Mouse (Mus musculus) retina, postnatal 7 days (tissue): ENCODE measurements around the gene Nsg2.

Experiments
- DNase-seq: peaks from one replicate; pipeline ENCODE4 v3.0.0-alpha.2; 2012; ENCODE audit warnings: low read depth, low spot score

Gene Nsg2

GRCm38 (mm10) chr11:32083462-32083861, 83.2 kb downstream of the Nsg2 start:
- DNase-seq, result no peak

GRCm38 (mm10) chr11:32086525-32086924, 86.3 kb downstream of the Nsg2 start:
- DNase-seq, result no peak

DNA sequence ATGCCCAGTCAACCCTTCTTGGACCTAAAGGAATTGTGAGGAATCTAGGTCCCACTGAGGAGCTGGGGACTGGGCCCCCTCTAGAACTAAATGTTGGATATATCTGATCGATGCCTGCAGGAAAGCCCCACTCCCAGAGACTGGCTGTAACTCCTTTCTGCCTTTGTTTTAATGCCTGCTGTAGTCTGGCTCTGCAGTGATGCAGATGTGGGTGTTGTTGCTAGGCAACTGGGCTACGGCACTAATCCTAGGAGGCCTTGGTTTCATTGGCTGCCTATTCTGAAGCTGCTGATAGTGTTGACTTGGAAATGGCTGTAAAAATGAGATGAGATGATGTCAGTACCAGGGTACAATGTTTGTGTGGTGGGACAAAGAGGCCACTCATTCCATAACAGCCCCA, 87.1 kb downstream of the Nsg2 start:
- DNase-seq, result peak; percentile 29

DNA sequence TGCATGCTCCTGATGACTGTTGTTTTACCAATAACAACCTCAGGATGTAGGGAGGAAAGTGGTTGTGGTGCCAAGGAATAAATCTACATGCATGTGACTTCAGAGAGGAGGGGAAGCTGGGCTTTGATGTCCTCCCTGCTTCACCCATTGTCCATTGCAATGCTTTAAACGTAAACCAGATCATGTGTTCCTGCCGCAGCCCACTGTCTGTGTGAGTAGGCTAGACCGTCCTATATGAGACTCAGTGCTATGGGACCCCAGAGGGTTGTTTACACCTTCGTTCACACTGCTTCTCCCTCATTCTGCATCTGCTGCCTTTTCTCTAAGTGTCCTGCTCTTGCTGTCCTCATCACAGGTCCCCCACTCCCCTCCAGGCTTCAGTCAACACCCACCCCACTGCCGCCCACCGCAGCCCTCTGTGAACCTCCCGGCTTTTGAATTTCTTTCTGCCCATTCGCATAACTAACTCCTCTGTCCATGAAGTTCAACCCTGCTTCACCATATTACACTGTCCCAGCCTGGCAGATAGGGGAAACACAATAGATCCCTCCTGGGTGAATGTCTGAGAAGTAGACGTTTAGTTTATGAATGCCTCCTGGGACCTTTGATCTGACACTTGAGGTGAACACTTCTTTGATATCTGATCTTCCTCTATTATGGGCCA, 87.6 kb downstream of the Nsg2 start:
- DNase-seq, result no peak

DNA sequence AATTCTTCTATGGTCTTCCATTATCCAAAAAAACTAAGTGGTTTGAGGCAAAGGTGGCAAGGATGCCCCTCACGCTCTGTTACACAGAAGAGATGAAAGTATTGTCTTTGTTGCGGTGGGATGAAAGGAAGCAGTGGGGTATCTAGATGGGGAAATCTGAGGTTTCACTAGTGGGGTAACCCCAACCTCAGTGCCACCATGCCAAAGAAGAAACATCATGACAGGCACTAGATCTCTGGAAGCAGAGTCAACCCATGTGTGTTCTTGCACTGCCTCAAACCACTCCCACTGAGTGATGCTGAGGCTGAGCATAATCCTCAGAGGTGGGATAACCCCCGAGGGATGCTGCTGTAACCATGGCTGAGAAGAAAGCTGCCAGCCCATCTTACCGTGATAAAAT, 95.5 kb downstream of the Nsg2 start:
- no peak for DNase-seq

DNA sequence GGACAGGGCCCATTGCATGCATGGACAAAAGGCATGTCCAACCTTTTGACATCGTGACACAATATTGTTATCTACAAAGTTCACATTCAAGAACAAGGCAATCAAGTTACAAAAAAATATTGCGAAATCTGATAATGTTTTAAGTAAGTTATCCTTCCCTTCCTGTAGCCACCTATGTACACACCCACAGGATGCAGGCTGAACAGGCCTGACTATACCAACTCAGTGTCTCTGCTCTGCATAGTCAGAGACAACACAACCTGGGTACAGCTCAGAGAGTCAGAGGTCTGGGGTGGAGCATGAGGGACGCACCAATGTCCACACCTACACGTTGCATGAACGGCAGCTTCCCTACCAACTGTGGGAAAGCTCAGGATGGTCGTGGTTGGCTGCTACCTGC, 96.1 kb downstream of the Nsg2 start:
- no peak for DNase-seq

- DNase-seq, result no peak
Observed at GRCm38 (mm10) chr11:32101059-32101632, 100.9 kb downstream of the Nsg2 start.

DNA sequence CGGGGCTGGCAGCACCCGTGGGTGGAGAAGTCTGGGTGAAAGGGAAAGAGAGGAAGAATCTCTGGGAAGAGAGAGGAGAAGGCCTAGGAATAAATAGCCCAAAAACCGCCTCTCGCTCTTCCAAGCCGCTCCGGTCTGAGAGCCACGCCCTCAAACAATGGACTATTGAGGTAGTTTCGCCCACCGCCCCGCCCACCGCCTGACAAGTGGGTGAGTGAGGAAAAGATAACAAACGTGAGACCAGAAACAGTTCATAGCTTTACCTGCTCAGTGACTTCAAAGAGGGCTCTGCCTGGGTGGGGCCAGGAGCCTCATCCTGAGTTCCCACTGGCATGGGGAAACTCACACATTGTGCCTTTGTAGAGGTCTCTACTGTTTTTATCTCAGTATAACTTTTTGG, 102.7 kb downstream of the Nsg2 start:
- no peak for DNase-seq

DNA sequence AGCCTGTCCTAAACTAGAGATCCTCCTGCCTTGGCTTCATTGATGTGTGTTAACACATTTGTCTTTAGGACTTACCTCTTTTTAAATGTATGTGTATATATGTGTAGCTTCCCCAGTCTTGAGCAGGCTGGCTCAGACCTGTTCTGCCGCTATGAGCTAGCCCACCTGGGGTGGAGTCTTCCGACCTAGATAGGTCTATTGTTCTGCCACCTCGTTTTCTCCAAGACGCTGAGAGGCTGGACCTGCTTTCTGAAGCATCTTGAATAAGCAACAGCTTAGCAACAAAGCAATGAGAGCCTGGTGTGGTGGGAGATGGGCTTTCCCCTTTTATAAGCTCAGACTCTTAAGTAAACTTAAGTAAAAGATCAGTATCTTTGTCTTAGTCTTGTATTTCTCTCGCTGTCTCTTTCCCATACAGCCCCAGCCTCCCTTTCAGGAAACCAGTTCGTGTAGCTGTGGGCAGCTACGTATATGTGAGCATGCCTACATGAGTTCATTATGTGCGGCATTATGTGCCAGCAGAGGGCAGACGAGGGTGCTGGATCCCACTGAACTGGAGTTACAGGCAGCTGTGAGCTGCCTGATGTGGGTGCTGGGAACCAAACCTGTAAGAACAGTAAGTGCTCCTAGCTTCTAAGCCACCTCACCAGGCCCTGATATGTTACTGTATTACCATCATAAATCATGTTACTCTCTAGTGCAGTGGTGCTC, 104.3 kb downstream of the Nsg2 start:
- DNase-seq, result no peak

DNA sequence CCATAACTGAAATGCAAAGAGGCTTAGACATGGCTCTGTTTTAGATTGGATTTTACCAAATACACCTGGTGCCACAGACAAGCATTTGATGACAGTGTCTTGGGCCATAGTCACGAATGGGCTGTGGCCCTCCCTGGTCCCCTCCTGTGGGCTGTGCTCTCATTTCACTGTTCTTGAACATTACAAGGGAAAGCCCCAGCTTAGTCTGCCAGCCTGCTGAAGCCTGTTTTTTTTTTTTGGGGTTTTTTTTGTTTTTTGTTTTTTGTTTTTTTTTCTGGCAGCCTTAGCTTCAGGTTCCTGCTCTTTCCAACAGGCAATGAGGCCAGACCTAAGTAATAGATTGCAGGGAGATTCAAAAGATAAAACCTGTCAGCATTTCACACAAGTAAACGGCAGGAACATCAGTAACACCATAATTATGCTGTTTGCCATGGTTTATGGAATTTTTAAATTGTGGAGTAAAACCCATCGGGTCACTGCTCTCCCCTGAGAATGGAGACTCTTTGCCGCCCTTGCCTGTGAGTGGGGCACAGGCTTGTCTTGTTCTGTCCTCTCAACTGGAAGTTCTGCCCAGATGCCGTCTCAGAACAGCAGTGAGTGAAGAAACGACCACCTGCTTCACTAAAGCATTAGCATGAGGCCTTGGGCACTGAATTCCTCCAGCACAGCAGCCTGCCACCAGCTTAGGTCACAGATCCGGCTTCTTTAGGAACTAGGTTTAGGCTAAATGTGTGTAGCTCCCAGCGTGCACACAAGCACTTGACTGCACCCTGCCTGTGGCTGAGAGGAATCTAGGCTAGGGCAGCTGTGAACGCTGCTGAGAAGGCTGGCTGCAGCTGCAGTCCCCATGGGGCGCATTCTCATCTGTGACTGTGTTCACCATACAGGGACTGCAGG, 105.7 kb downstream of the Nsg2 start:
- DNase-seq, result no peak

GRCm38 (mm10) chr11:32106647-32106985, 106.4 kb downstream of the Nsg2 start:
- DNase-seq, result no peak

- no peak for DNase-seq
Observed at GRCm38 (mm10) chr11:32108441-32108840, 108.2 kb downstream of the Nsg2 start.
